Mouse (Mus musculus): Measurements from ENCODE around the gene Adcy2. TPM values are rescaled to one million over a fixed set of nuclear protein-coding genes. Genes with fewer than 3 reads are reported as not detected.

Gene Adcy2
- polyA plus RNA-seq, 1 experiment from 2014 or later, result 8.0 TPM

GRCm38 (mm10) chr13:68868776-68869175 is 130.6 kb downstream of the Adcy2 start:
- no peak overlapping the region for H3K4me3 ChIP-seq (replicated peaks)
- no peak for ATAC-seq (ENCODE audit: insufficient number of reproducible peaks, low FRiP score, low TSS enrichment, low read depth)
- no peaks in the 10 kb centered on the region for H3K4me1 ChIP-seq

GRCm38 (mm10) chr13:68867940-68868655 is 131.2 kb downstream of the Adcy2 start:
- 30% methylated on average over 1 of the region's 1 CpGs for WGBS
- no peak for ATAC-seq (ENCODE audit: insufficient number of reproducible peaks, low FRiP score, low TSS enrichment, low read depth)
- Histone ChIP-seq H3K27me3 (no peaks in the 10 kb centered on the region), H3K27ac (replicated peaks) (no peak overlapping the region), H3K4me3 (replicated peaks) (no peak overlapping the region), H3K4me1 (no peaks in the 10 kb centered on the region), H3K4me2 (replicated peaks) (no peak overlapping the region), H3K9ac (no peak overlapping the region), H3K36me3 (no peaks in the 10 kb centered on the region), H3K9me3 (replicated peaks) (no peaks in the 10 kb centered on the region)

More at GRCm38 (mm10) chr13:68868776-68869175, 130.6 kb downstream of the Adcy2 start:
- Histone ChIP-seq H3K36me3 (no peaks in the 10 kb centered on the region), H3K4me2 (replicated peaks) (no peak overlapping the region), H3K27ac (replicated peaks) (no peak overlapping the region), H3K27me3 (no peaks in the 10 kb centered on the region), H3K9ac (no peak overlapping the region), H3K9me3 (replicated peaks) (no peaks in the 10 kb centered on the region)
- WGBS, result 89% methylated on average over 6 of the region's 6 CpGs

DNA sequence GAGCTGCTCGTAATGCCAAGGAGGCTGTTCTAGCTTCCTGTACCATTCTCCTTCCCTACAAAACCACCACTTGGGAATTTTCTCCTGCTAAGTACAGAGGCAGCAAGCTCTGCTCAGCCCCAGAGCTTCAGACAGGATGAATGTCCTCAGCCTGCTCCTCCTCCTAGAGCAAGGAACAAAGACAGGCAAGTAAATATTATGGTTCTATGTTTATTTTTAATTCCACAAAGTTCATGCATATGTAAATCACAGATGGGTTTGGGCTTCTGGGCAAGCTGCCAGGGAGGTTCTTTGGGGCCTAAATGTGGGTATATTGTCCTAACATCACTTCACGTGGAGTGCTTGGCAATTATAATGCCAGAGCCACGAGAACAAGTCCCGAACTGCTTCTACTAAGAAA is 139.3 kb downstream of the Adcy2 start:
- no peak overlapping the region for H3K4me2 ChIP-seq (replicated peaks)
- H3K9me3 ChIP-seq (replicated peaks), result no peaks in the 10 kb centered on the region
- no peak for ATAC-seq (ENCODE audit: insufficient number of reproducible peaks, low FRiP score, low TSS enrichment, low read depth)
- H3K4me3 ChIP-seq (replicated peaks), result no peak overlapping the region
- 32% methylated on average over 4 of the region's 4 CpGs for WGBS
- H3K9ac ChIP-seq, result no peak overlapping the region
- H3K27ac ChIP-seq (replicated peaks), result no peak overlapping the region
- H3K4me1 ChIP-seq, result no peaks in the 10 kb centered on the region
- H3K36me3 ChIP-seq, result no peaks in the 10 kb centered on the region
- no peaks in the 10 kb centered on the region for H3K27me3 ChIP-seq

GRCm38 (mm10) chr13:68848265-68848664 is 151.1 kb downstream of the Adcy2 start:
- Histone ChIP-seq H3K9me3 (replicated peaks) (no peaks in the 10 kb centered on the region), H3K9ac (no peak overlapping the region), H3K27ac (replicated peaks) (no peak overlapping the region), H3K4me3 (replicated peaks) (no peak overlapping the region), H3K36me3 (no peaks in the 10 kb centered on the region), H3K4me2 (replicated peaks) (no peak overlapping the region), H3K4me1 (no peaks in the 10 kb centered on the region), H3K27me3 (no peaks in the 10 kb centered on the region)
- WGBS, result 71% methylated on average over 3 of the region's 3 CpGs
- no peak for ATAC-seq (ENCODE audit: insufficient number of reproducible peaks, low FRiP score, low TSS enrichment, low read depth)

GRCm38 (mm10) chr13:68839517-68839916 is 159.8 kb downstream of the Adcy2 start:
- Histone ChIP-seq H3K4me2 (replicated peaks) (no peak overlapping the region), H3K4me3 (replicated peaks) (no peak overlapping the region), H3K36me3 (no peaks in the 10 kb centered on the region), H3K9ac (no peak overlapping the region), H3K4me1 (peaks cover 14% of the 10 kb centered on the region), H3K9me3 (replicated peaks) (no peaks in the 10 kb centered on the region), H3K27me3 (no peaks in the 10 kb centered on the region), H3K27ac (replicated peaks) (no peak overlapping the region)
- ATAC-seq (ENCODE audit: insufficient number of reproducible peaks, low FRiP score, low TSS enrichment, low read depth), result no peak
- 14% methylated on average over 2 of the region's 2 CpGs for WGBS

DNA sequence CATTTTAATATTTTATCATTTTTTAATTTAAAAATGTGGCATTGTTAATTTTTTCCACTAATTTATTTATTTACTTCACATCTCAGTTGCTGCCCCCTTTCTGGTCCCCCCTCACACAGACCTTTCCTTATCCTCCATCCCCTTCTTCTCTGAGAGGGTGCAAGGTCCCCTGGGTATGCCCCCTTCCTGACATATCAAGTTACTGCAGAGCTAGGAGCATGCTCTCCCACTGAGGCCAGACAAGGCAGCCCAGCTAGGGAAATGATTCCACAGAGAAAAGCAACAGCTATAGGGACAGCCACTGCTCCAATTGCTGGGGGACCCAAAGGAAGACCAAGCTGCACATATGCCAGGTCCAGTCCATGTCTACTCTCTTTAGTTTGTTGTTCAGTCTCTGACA is 163.2 kb downstream of the Adcy2 start:
- Histone ChIP-seq H3K27me3 (no peaks in the 10 kb centered on the region), H3K4me3 (replicated peaks) (no peak overlapping the region), H3K4me2 (replicated peaks) (no peak overlapping the region), H3K9ac (no peak overlapping the region), H3K36me3 (no peaks in the 10 kb centered on the region), H3K27ac (replicated peaks) (no peak overlapping the region), H3K4me1 (peaks cover 14% of the 10 kb centered on the region), H3K9me3 (replicated peaks) (no peaks in the 10 kb centered on the region)
- no peak for ATAC-seq (ENCODE audit: insufficient number of reproducible peaks, low FRiP score, low TSS enrichment, low read depth)

GRCm38 (mm10) chr13:68835424-68836045 is 163.8 kb downstream of the Adcy2 start:
- H3K27ac ChIP-seq (replicated peaks), result no peak overlapping the region
- H3K9ac ChIP-seq, result no peak overlapping the region
- H3K9me3 ChIP-seq (replicated peaks), result no peaks in the 10 kb centered on the region
- ATAC-seq (ENCODE audit: insufficient number of reproducible peaks, low FRiP score, low TSS enrichment, low read depth), result peak; percentile 7; the same call in 1 of the 2 replicates
- H3K4me3 ChIP-seq (replicated peaks), result no peak overlapping the region
- no peaks in the 10 kb centered on the region for H3K36me3 ChIP-seq
- WGBS, result 42% methylated on average over 8 of the region's 8 CpGs
- H3K27me3 ChIP-seq, result no peaks in the 10 kb centered on the region
- peaks cover 14% of the 10 kb centered on the region for H3K4me1 ChIP-seq
- H3K4me2 ChIP-seq (replicated peaks), result no peak overlapping the region

DNA sequence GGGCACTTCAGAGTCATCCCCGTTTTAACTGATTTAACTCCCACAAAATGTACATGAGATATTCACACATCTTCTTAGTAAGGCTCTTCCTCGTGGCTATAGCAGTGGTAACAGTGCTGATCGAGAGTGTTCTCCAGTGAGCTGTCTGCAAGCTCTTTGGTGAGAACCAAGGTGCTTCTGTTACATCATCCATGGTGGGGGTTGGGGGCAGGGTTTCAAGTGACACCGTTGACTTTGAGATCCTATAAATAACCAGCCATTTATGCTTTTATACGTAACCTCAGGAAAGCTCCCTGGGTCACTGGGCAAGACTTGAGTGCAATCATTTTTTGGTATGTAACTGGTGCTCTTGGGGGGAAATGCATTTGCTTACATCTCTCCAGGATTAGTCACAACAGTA is 167.2 kb downstream of the Adcy2 start:
- no peak for ATAC-seq (ENCODE audit: insufficient number of reproducible peaks, low FRiP score, low TSS enrichment, low read depth)
- Histone ChIP-seq H3K36me3 (no peaks in the 10 kb centered on the region), H3K4me2 (replicated peaks) (no peak overlapping the region), H3K9ac (no peak overlapping the region), H3K4me3 (replicated peaks) (no peak overlapping the region), H3K27ac (replicated peaks) (no peak overlapping the region), H3K9me3 (replicated peaks) (no peaks in the 10 kb centered on the region), H3K27me3 (no peaks in the 10 kb centered on the region), H3K4me1 (peaks cover 14% of the 10 kb centered on the region)
- WGBS, result 77% methylated on average over 5 of the region's 5 CpGs

- 0 out of 2 replicates have a peak, but pooled peaks have one; percentile 19 for ATAC-seq (ENCODE audit: insufficient number of reproducible peaks, low FRiP score, low TSS enrichment, low read depth)
- WGBS, result 79% methylated on average over 6 of the region's 6 CpGs
Observed at GRCm38 (mm10) chr13:68830030-68830759, 169.1 kb downstream of the Adcy2 start.

DNA sequence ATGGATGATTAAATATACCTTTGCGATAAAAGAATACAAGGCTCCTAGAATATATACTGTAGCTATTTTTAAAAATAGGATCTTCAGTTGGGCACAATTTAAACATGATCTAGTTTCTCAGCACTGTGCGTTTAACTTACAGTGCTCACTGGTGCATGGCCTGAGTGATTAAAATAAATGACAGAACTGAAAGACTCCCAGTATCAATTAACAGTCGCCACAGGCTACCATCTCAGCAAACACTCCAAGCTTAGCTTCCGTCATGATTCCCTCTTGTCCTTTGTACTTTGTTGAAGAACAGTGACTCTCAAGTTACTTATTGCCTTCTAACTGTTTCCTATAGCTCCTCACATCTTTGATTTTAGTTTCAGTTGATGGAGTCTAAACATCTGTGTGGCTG is 170.9 kb downstream of the Adcy2 start:
- H3K27ac ChIP-seq (replicated peaks), result no peak overlapping the region
- H3K4me3 ChIP-seq (replicated peaks), result no peak overlapping the region
- no peaks in the 10 kb centered on the region for H3K9me3 ChIP-seq (replicated peaks)
- H3K4me2 ChIP-seq (replicated peaks), result no peak overlapping the region
- H3K36me3 ChIP-seq, result no peaks in the 10 kb centered on the region
- 55% methylated on average over 4 of the region's 4 CpGs for WGBS
- ATAC-seq (ENCODE audit: insufficient number of reproducible peaks, low FRiP score, low TSS enrichment, low read depth), result no peak
- H3K27me3 ChIP-seq, result no peaks in the 10 kb centered on the region
- H3K4me1 ChIP-seq, result no peaks in the 10 kb centered on the region
- no peak overlapping the region for H3K9ac ChIP-seq

More at GRCm38 (mm10) chr13:68830030-68830759, 169.1 kb downstream of the Adcy2 start:
- Histone ChIP-seq H3K4me3 (replicated peaks) (no peak overlapping the region), H3K9me3 (replicated peaks) (no peaks in the 10 kb centered on the region), H3K27me3 (no peaks in the 10 kb centered on the region), H3K27ac (replicated peaks) (no peak overlapping the region), H3K4me2 (replicated peaks) (no peak overlapping the region), H3K4me1 (peaks cover 4% of the 10 kb centered on the region), H3K9ac (no peak overlapping the region), H3K36me3 (no peaks in the 10 kb centered on the region)

DNA sequence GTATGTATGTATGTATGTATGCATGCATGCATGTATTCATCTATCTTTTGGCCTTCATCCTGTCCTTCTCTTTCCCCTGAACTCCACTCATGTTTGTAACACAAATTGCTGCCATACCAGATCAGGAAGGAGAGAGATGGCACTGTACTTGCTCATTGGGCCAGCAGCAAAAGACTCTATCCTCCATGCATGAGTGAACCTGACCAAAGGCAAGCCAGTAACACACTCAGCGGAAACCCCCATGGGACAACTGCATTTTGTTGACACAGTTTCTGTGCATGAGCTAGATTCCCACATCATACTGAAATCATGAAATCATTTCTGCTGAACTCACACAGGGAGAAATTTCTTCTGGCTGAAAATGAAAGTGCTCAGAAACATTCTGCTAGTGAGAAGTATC is 172.9 kb downstream of the Adcy2 start:
- H3K36me3 ChIP-seq, result no peaks in the 10 kb centered on the region
- 100% methylated on average over 1 of the region's 1 CpGs for WGBS
- H3K4me3 ChIP-seq (replicated peaks), result no peak overlapping the region
- no peak for ATAC-seq (ENCODE audit: insufficient number of reproducible peaks, low FRiP score, low TSS enrichment, low read depth)
- no peaks in the 10 kb centered on the region for H3K27me3 ChIP-seq
- H3K4me1 ChIP-seq, result 0 out of 2 replicates have a peak, but pooled peaks cover under 1% of the 10 kb centered on the region
- H3K27ac ChIP-seq (replicated peaks), result no peak overlapping the region
- no peak overlapping the region for H3K9ac ChIP-seq
- H3K4me2 ChIP-seq (replicated peaks), result no peak overlapping the region
- no peaks in the 10 kb centered on the region for H3K9me3 ChIP-seq (replicated peaks)

Data from embryonic facial prominence, embryonic 15.5 days (tissue).